Mouse (Mus musculus) c-Kit-positive CD71-positive TER-119-negative erythroid progenitor cells, embryonic 14.5 days (primary cell): ENCODE measurements around the gene Dera.

ENCODE experiments used
- DNase-seq: peaks from one replicate; pipeline ENCODE4 v3.0.0-alpha.2; 2013; ENCODE audit warnings: low read depth

The Dera gene

DNA sequence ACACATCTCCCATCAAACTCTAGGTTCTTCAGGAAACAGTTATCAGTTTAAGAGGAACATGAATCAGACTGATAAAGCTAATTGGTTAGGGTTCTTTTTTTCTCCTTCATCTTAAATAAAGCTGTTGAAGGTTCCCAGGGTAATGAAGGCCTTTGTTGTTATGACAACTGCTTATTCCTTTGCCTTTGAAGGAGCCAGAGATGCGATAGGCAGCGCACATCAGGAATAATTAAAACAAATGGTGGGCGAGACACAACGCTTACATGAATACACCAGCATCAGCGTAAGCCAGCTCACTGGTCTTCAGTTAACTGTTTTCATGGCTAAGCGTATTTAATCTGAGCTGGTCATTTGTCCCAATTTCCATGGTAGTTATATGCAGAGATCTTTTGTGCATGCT lies 132.9 kb downstream of the Dera start:
- DNase-seq, result no peak

DNA sequence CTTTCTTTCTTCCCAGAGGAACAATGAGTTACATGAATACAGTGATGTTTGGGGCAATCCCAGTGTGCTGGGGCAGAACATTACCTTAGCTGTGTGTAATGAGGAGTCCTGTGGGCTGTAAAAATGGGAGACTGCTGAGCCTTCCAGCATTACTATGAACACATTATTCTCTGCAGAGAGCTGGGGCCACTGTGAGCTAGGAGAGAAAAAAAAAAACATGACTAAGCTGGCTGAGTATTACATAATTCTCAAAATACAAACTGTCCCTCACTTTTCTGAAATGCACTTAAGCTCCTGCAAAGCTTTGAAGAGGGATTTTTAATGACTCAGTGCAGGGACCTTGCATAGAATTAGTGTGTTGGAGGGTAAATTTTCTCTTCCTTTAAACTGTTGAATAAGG lies 143.3 kb downstream of the Dera start:
- no peak for DNase-seq

DNA sequence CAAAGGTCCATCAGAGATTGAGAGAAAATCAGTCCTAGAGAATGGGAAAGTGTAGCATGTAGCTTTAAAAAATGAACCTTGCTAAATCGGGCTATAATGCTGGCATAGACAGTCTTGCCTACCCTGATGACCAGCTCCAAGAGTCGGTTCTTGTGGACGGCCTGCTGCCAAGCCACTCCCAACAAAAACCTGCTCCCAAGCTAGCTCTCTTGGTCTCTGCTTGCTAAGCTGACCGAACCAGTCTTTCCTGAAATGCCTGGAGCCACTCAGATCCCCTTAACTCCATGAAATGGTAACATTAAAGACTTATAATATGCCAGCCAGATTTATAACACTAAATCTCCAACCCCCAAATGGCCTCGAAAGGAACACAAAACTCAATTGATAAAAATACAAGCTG lies 146.9 kb downstream of the Dera start:
- no peak for DNase-seq
